Mouse (Mus musculus): ENCODE measurements around the gene Qser1.
"Not testable (repeated sequence)": the region's sequence is repeated elsewhere in the genome, so short reads cannot be mapped to it uniquely, and the experiment has no call there.

Qser1 gene

GRCm38 (mm10) chr2:104816371-104816827 is at the start of gene Qser1:
Qser1 (minus strand) TSS chr2:104816760.
- DNase-seq (ENCODE audit: inconsistent ontology term), result no peak

- DNase-seq (ENCODE audit: inconsistent ontology term), result peak; percentile 43
Measured at GRCm38 (mm10) chr2:104864176-104864860, 47.8 kb upstream of the Qser1 start.

GRCm38 (mm10) chr2:104860426-104860825 is 43.9 kb upstream of the Qser1 start:
- DNase-seq (ENCODE audit: inconsistent ontology term), result no peak

GRCm38 (mm10) chr2:104859060-104859459 is 42.5 kb upstream of the Qser1 start:
- no peak for DNase-seq (ENCODE audit: inconsistent ontology term)

DNA sequence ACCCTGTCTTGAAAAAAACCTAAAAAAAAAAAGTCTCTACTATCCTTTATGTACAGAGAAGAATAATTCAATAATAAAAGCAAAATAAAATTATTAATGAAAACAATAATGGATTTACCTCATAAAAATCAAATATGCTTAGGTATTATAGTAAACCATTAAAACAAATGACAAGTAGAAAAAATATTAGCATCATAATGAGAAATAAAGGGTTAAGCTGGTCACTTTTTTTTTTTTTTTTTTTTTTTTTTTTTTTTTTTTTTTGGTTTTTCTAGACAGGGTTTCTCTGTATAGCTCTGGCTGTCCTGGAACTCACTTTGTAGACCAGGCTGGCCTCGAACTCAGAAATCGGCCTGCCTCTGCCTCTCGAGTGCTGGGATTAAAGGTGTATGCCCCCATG is 41.5 kb upstream of the Qser1 start:
- DNase-seq (ENCODE audit: inconsistent ontology term), result not testable (repeated sequence)

- DNase-seq (ENCODE audit: inconsistent ontology term), result no peak
Measured at GRCm38 (mm10) chr2:104856218-104856617, 39.7 kb upstream of the Qser1 start.

DNA sequence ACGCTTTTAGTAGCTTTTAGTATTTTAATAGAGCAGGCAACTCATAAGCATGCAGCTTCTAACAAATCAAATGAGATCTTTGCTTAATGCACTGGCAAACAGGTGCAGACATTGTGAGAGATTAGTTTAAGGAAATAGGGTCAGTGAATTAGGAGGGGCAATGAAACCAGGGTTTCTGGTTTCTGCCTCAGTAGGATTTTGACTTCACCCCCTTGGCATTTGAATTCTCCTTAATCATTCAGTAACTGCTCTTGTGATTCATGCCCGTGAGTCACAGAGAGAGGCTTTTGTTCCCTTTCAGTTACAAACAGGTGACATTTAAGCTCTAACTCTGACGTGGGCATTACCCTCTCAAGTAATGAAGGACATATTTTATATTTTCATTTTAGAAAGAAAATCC is 39.2 kb upstream of the Qser1 start:
- DNase-seq (ENCODE audit: inconsistent ontology term), result peak; percentile 40

GRCm38 (mm10) chr2:104854836-104855235 is 38.3 kb upstream of the Qser1 start:
- DNase-seq (ENCODE audit: inconsistent ontology term), result no peak

GRCm38 (mm10) chr2:104852546-104852945 is 36.0 kb upstream of the Qser1 start:
- no peak for DNase-seq (ENCODE audit: inconsistent ontology term)

- DNase-seq (ENCODE audit: inconsistent ontology term), result peak; percentile 88
Measured at GRCm38 (mm10) chr2:104851686-104852085, 35.1 kb upstream of the Qser1 start.

DNA sequence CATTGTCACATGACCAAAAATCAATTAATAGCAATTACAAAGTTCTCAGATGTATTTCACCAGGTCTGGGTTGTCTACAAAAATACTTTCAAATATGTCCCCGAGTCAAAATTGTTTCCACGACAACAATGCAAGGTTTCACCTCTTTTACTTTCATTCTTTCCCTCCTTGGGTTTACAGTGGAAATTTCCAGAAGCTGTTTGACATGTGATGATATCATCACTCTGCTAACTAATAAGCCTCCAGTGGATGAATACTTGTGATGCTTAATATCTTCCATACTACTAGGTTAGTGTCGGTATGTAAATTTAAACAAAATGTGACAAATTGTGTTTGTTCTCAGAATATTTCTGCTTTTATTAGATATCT is 33.4 kb upstream of the Qser1 start:
- no peak for DNase-seq (ENCODE audit: inconsistent ontology term)

DNA sequence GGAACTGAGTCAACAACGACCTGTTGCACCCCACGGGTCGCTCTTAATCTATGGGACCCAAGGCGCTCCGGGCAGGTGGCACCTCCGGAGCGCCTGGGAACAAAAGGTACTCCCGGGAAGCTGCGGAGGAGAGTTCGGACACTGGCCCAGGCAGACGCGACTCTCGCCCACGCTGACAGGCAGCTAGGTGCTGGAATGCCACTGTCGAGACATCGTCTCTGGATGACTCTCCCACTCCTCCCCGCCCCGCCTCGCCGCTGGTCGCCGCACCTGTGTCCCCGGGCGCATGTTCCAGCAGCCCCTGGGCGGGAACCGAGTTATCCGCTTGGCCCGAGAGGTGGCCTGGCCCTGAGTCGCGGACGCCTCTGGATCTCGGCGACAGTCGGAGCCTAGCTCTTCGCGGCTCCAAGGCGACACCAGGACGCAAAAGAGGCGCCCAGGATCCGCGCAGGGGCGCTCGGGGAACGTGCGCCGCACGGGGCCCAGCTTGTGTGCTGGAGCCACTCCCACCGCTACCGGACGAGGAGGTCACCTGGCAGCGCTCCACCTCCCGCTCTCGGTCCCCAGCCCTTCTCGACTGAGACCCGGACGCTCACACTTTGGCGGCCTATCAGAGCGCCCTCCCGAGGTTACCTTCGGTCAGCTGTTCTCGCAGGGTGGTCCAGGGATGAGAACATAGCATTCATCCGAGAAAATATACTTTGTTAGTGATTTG is 32.9 kb upstream of the Qser1 start, which contains the start of gene Prrg4:
Prrg4 (minus strand) TSS at position 601 of the 715 bp plus-strand sequence.
- DNase-seq (ENCODE audit: inconsistent ontology term), result peak; percentile 69

DNA sequence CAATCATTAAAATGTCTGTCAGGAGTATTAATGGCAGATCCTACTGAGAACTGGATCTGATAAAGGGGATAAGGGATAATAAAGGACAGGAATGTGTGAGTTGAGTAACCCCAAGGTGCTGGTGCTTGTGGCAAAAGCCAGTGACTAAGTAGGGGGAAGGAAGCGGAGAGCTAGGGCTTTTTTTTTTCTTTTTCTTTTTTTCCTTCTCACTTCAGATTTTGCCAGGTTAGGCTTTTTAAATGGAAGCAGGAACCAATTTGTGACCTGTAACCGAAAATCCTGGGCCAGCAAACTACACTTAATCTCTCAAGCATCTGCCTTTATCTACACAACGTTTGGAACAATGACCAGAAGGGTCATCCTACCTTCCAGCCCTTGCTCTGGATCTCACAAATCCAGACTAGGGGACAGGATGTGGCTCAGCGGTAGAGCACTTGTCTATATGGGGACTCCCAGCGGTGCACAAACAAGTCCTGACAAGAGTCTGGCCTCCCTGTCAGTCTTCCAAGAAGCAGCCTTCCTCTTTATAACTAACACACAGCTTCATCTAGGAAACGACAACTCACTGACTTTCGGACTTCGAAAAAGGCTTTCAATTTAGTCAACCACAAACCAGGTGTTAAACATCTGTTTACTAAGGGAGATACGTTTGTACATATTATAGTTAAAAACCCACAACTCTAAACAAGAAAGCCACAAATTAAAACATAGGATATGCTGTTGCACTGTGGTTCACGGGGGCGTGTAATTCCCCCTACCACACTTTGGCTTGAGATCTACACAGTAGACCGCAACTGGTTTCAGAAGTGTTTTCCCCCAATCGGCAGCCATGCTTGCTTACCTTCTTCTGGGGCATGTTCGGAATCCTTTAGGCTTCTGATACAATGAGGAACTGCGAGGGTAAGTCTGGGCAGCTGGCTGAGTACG is 31.9 kb upstream of the Qser1 start:
- peak; percentile 41 for DNase-seq (ENCODE audit: inconsistent ontology term)

DNA sequence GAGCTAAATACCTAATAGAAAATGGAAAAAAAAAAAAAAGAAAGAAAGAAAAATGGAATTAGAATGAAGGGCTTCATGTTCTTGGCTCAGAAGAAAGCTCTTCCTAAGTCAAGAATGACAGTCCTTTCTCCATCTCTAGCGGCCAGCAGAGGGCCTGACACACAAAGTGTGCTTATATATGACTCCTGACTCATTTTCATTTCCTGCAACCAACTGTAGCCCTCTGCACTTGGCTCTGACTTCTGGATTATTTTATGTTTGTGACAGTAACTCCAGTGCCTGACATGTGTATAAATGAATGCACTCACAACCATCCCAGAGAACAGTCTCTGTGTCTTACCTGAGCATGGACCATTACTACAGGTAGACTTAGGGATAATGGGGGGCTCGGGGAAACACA is 31.1 kb upstream of the Qser1 start:
- peak; percentile 16 for DNase-seq (ENCODE audit: inconsistent ontology term)

- no peak for DNase-seq (ENCODE audit: inconsistent ontology term)
Measured at GRCm38 (mm10) chr2:104846638-104847414, 30.3 kb upstream of the Qser1 start.

GRCm38 (mm10) chr2:104842559-104842958 is 26.0 kb upstream of the Qser1 start:
- no peak for DNase-seq (ENCODE audit: inconsistent ontology term)

- no peak for DNase-seq (ENCODE audit: inconsistent ontology term)
Measured at GRCm38 (mm10) chr2:104841736-104842135, 25.2 kb upstream of the Qser1 start.

- no peak for DNase-seq (ENCODE audit: inconsistent ontology term)
Measured at GRCm38 (mm10) chr2:104840974-104841373, 24.4 kb upstream of the Qser1 start.

GRCm38 (mm10) chr2:104832486-104832885 is 15.9 kb upstream of the Qser1 start:
- no peak for DNase-seq (ENCODE audit: inconsistent ontology term)

- DNase-seq (ENCODE audit: inconsistent ontology term), result no peak
Measured at GRCm38 (mm10) chr2:104826191-104826590, 9.6 kb upstream of the Qser1 start.

DNA sequence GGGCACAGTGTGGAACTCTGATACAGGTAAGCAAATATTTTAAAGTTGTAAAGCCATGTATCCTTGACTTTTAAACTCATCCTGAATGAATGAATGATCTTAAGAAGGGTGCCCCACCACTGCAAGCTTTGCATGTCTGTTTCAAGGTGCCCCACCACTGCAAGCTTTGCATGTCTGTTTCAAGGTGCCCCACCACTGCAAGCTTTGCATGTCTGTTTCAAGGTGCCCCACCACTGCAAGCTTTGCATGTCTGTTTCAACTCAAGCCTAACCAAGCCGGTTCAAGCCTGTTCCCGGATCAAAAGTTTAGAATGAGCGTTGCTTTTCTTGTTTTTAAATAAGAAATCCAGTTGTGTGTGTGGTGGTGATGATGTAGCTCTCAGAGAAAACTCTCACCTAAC is 2.2 kb upstream of the Qser1 start:
- DNase-seq (ENCODE audit: inconsistent ontology term), result not testable (repeated sequence)
